Mouse (Mus musculus) gastrocnemius, postnatal 14 days (tissue): ENCODE results near the gene Tdp1. TPM values are rescaled to one million over a fixed set of nuclear protein-coding genes. Genes with fewer than 3 reads are reported as not detected.
A peak's percentile ranks its signal among the peaks of the same experiment; 100 is the strongest.

ENCODE experiments used
- DNase-seq: peaks from one replicate; pipeline ENCODE4 v3.0.0; 2021; ENCODE audit warnings: mixed read lengths
- intact Hi-C: fragments of 180-260 bp; cut with DNase I; formaldehyde crosslinking; loops from one replicate; pipeline ENCODE4 v1.15.1; 2025; ENCODE audit warnings: low total_unique reads
- total RNA-seq, 2 experiments: library from RNA; stranded (reverse); gene quantifications; 2 replicates each; pipeline ENCODE4 v1.2.3; 2021

The Tdp1 gene
- total RNA-seq, 2 experiments from 2014 or later, result 4.1 to 6.5 TPM

- no peak for DNase-seq
- intact Hi-C loops, result no loop called here
These were observed 608 bp upstream of the Tdp1 start for GRCm38 (mm10) chr12:99883713-99884105.

- DNase-seq, result no peak
- intact Hi-C loops, result no loop called here
These were observed 1.1 kb downstream of the Tdp1 start for GRCm38 (mm10) chr12:99885282-99885901.

GRCm38 (mm10) chr12:99897846-99898245 is 13.5 kb downstream of the Tdp1 start:
- no peak for DNase-seq
- intact Hi-C loops, result no loop called here

- no peak for DNase-seq
- intact Hi-C loops, result no loop called here
These were observed 14.0 kb downstream of the Tdp1 start for GRCm38 (mm10) chr12:99898248-99898870.

GRCm38 (mm10) chr12:99899991-99900390 is 15.7 kb downstream of the Tdp1 start:
- intact Hi-C loops, result loop anchor here (5.0 kb wide), 2 partner anchors 62 to 202 kb away; partner anchors contain the start of gene Kcnk13
- DNase-seq, result no peak

GRCm38 (mm10) chr12:99901973-99902866 is 17.9 kb downstream of the Tdp1 start:
- intact Hi-C loops, result loop anchor here (5.0 kb wide), 2 partner anchors 60 to 200 kb away; partner anchors contain the start of gene Kcnk13
- DNase-seq, result peak; percentile 19

- intact Hi-C loops, result loop anchor here (5.0 kb wide), 2 partner anchors 59 to 199 kb away; partner anchors contain the start of gene Kcnk13
These were observed 18.6 kb downstream of the Tdp1 start for GRCm38 (mm10) chr12:99902867-99903370.

GRCm38 (mm10) chr12:99904537-99904936 is 20.2 kb downstream of the Tdp1 start:
- intact Hi-C loops, result loop anchor here (5.0 kb wide), 2 partner anchors 58 to 198 kb away; partner anchors contain the start of gene Kcnk13

More at GRCm38 (mm10) chr12:99902867-99903370, 18.6 kb downstream of the Tdp1 start:
- DNase-seq, result no peak

GRCm38 (mm10) chr12:99911466-99911865 is 27.1 kb downstream of the Tdp1 start:
- intact Hi-C loops, result no loop called here
- no peak for DNase-seq

More at GRCm38 (mm10) chr12:99904537-99904936, 20.2 kb downstream of the Tdp1 start:
- DNase-seq, result no peak

GRCm38 (mm10) chr12:99917800-99918427 is 33.6 kb downstream of the Tdp1 start:
- intact Hi-C loops, result no loop called here

GRCm38 (mm10) chr12:99919636-99920035 is 35.3 kb downstream of the Tdp1 start:
- no peak for DNase-seq
- intact Hi-C loops, result no loop called here

More at GRCm38 (mm10) chr12:99917800-99918427, 33.6 kb downstream of the Tdp1 start:
- DNase-seq, result no peak

GRCm38 (mm10) chr12:99921045-99921444 is 36.7 kb downstream of the Tdp1 start:
- intact Hi-C loops, result no loop called here
- DNase-seq, result no peak

GRCm38 (mm10) chr12:99923131-99923606 is 38.9 kb downstream of the Tdp1 start:
- intact Hi-C loops, result no loop called here

GRCm38 (mm10) chr12:99923703-99924102 is 39.4 kb downstream of the Tdp1 start:
- intact Hi-C loops, result no loop called here

More at GRCm38 (mm10) chr12:99923131-99923606, 38.9 kb downstream of the Tdp1 start:
- no peak for DNase-seq

GRCm38 (mm10) chr12:99928311-99928710 is 44.0 kb downstream of the Tdp1 start:
- no peak for DNase-seq
- intact Hi-C loops, result no loop called here

More at GRCm38 (mm10) chr12:99923703-99924102, 39.4 kb downstream of the Tdp1 start:
- no peak for DNase-seq

GRCm38 (mm10) chr12:99929160-99929559 is 44.8 kb downstream of the Tdp1 start:
- intact Hi-C loops, result no loop called here
- DNase-seq, result no peak

- DNase-seq, result no peak
- intact Hi-C loops, result no loop called here
These were observed 47.9 kb downstream of the Tdp1 start for GRCm38 (mm10) chr12:99932245-99932644.

GRCm38 (mm10) chr12:99933630-99934029 is 49.3 kb downstream of the Tdp1 start:
- intact Hi-C loops, result no loop called here
- DNase-seq, result no peak

GRCm38 (mm10) chr12:99935403-99935802 is 51.1 kb downstream of the Tdp1 start:
- intact Hi-C loops, result no loop called here
- no peak for DNase-seq
